Mouse (Mus musculus) neural tube, postnatal 0 days (tissue): ENCODE results near the gene Gm9048. TPM values are rescaled to one million over a fixed set of nuclear protein-coding genes. Genes with fewer than 3 reads are reported as not detected.

Experiments
- polyA plus RNA-seq: library from polyadenylated mRNA; unstranded; fragments of >200 nt; fragmentation: Nextera tagmentation; extraction: Ambion mirVana; gene quantifications from 2 replicates; pipeline ENCODE4 v1.2.1, GENCODE M21; 2015

Gm9048 gene
- polyA plus RNA-seq = 0.09 TPM in 1 of 2 replicates, not detected in the other

GRCm38 (mm10) chr10:118348579-118348978 lies at the start of gene Gm9048:
Gm9048 (minus strand) TSS chr10:118348679.

DNA sequence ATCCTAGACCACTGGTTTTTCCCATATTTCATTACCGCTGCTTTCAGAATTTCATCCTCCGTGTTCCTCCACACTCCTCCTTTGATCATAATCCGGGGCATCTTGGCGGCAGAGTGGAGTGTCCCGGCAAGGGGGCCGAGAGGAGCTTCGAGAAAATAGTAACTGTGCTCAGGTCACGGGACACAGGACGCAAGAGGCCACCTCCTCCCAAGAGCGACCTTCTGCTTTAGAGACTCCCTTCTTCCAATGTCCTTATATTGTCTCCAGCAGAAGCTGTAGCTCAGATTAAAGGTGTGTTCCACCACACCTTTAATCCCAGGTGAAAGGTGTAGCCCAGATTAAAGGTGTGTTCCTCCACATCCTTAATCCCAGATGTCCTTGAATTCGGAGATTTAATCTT lies 5.5 kb upstream of the Gm9048 start, which contains the start of gene Gm9049:
Gm9049 (minus strand) TSS at position 101 of the 400 bp plus-strand sequence.

DNA sequence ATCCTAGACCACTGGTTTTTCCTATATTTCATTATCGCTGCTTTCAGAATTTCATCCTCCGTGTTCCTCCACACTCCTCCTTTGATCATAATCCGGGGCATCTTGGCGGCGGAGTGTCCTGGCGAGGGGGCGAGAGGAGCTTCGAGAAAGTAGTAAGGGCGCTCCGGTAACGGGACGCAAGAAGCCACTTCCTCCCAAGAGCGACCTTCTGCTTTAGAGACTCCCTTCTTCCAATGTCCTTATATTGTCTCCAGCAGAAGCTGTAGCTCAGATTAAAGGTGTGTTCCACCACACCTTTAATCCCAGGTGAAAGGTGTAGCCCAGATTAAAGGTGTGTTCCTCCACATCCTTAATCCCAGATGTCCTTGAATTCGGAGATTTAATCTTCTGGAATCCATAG lies 5.3 kb downstream of the Gm9048 start, which contains the start of gene Gm9046:
Gm9046 (minus strand) TSS at position 101 of the 400 bp plus-strand sequence.

DNA sequence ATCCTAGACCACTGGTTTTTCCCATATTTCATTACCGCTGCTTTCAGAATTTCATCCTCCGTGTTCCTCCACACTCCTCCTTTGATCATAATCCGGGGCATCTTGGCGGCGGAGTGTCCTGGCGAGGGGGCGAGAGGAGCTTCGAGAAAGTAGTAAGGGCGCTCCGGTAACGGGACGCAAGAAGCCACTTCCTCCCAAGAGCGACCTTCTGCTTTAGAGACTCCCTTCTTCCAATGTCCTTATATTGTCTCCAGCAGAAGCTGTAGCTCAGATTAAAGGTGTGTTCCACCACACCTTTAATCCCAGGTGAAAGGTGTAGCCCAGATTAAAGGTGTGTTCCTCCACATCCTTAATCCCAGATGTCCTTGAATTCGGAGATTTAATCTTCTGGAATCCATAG lies 10.7 kb downstream of the Gm9048 start, which contains the start of gene Gm9045:
Gm9045 (minus strand) TSS at position 101 of the 400 bp plus-strand sequence.

GRCm38 (mm10) chr10:118332308-118332707 lies 16.2 kb downstream of the Gm9048 start, which contains the start of gene Gm9044:
Gm9044 (minus strand) TSS chr10:118332408.

GRCm38 (mm10) chr10:118326869-118327268 lies 21.6 kb downstream of the Gm9048 start, which contains the start of gene Gm9040:
Gm9040 (minus strand) TSS chr10:118326969.

Other genes with a start within 250 kb of the Gm9048 start
- gene Mdm1, start 206.9 kb downstream of the Gm9048 start, polyA plus RNA-seq = 15.1 and 15.2 TPM in 2 replicates
- not detected in 2 replicates for gene Il22, start 143.7 kb downstream of the Gm9048 start, polyA plus RNA-seq
- 0.09 and 0.20 TPM in 2 replicates for gene Gm32717, start 107.9 kb downstream of the Gm9048 start, polyA plus RNA-seq
- 0.09 and 0.20 TPM in 2 replicates for gene Gm32802, start 90.0 kb downstream of the Gm9048 start, polyA plus RNA-seq
- 0.52 TPM in 1 of 2 replicates, not detected in the other for gene Iltifb, start 53.6 kb downstream of the Gm9048 start, polyA plus RNA-seq
- gene Gm9040, start 21.7 kb downstream of the Gm9048 start, polyA plus RNA-seq = not detected in 2 replicates
- not detected in 2 replicates for gene Gm9044, start 16.3 kb downstream of the Gm9048 start, polyA plus RNA-seq
- gene Gm9045, start 10.8 kb downstream of the Gm9048 start, polyA plus RNA-seq = 0.12 TPM in 1 of 2 replicates, not detected in the other
- gene Gm9046, start 5.4 kb downstream of the Gm9048 start, polyA plus RNA-seq = not detected in 2 replicates
- 0.12 TPM in 1 of 2 replicates, not detected in the other for gene Gm9049, start 5.4 kb upstream of the Gm9048 start, polyA plus RNA-seq
- gene Ifng, start 92.4 kb upstream of the Gm9048 start, polyA plus RNA-seq = not detected in 2 replicates